Mouse (Mus musculus) monocyte, adult 5-6 weeks (primary cell): ENCODE results near the gene Hoxa6. TPM values are rescaled to one million over a fixed set of nuclear protein-coding genes. Genes with fewer than 3 reads are reported as not detected.

ENCODE experiments used
- ATAC-seq: fragments of 153-309, 156-312 bp; replicated peaks from 2 replicates; pipeline ENCODE4 v1.8.0; 2017; ENCODE audit warnings: mild to moderate bottlenecking; ENCODE audit not compliant: low TSS enrichment, insufficient number of reproducible peaks, severe bottlenecking, poor library complexity, low FRiP score
- total RNA-seq: library from RNA; stranded (forward); fragments of 200-1000, 200-491, 200-594 nt; gene quantifications from 3 replicates; pipeline ENCODE4 v1.2.3, GENCODE M21; 2017

Gene Hoxa6
- total RNA-seq, 1 experiment from 2014 or later, result not detected

- ATAC-seq, result no peak
Observed at GRCm38 (mm10) chr6:52172501-52172900, 36.0 kb downstream of the Hoxa6 start.

GRCm38 (mm10) chr6:52171938-52172337 is 36.6 kb downstream of the Hoxa6 start:
- no peak for ATAC-seq

GRCm38 (mm10) chr6:52171331-52171730 is 37.2 kb downstream of the Hoxa6 start:
- ATAC-seq, result no peak

- ATAC-seq, result no peak
Observed at GRCm38 (mm10) chr6:52170898-52171223, 37.7 kb downstream of the Hoxa6 start.

GRCm38 (mm10) chr6:52170166-52170897 is 38.2 kb downstream of the Hoxa6 start:
- no peak for ATAC-seq

- ATAC-seq, result no peak
Observed at GRCm38 (mm10) chr6:52169499-52170165, 38.9 kb downstream of the Hoxa6 start.

GRCm38 (mm10) chr6:52168191-52169055 is 40.1 kb downstream of the Hoxa6 start:
- ATAC-seq, result no peak

GRCm38 (mm10) chr6:52167736-52168161 is 40.8 kb downstream of the Hoxa6 start:
- ATAC-seq, result no peak

- no peak for ATAC-seq
Observed at GRCm38 (mm10) chr6:52167176-52167575, 41.3 kb downstream of the Hoxa6 start.

- ATAC-seq, result no peak
Observed at GRCm38 (mm10) chr6:52166431-52167077, 42.0 kb downstream of the Hoxa6 start.

GRCm38 (mm10) chr6:52165441-52166370 is 42.8 kb downstream of the Hoxa6 start:
- ATAC-seq, result no peak

GRCm38 (mm10) chr6:52164626-52165440 is 43.7 kb downstream of the Hoxa6 start, which contains the start of gene Hoxa2:
Gene Hoxa2, minus strand, starts transcription at chr6:52164831.
- ATAC-seq, result no peak

- ATAC-seq, result no peak
Observed at GRCm38 (mm10) chr6:52164051-52164625, 44.4 kb downstream of the Hoxa6 start.

GRCm38 (mm10) chr6:52163366-52164031 is 45.0 kb downstream of the Hoxa6 start:
- ATAC-seq, result no peak

GRCm38 (mm10) chr6:52162611-52163365 is 45.7 kb downstream of the Hoxa6 start:
- ATAC-seq, result no peak

- ATAC-seq, result no peak
Observed at GRCm38 (mm10) chr6:52162093-52162380, 46.5 kb downstream of the Hoxa6 start.
